Mouse (Mus musculus) hindbrain, embryonic 14.5 days (tissue): ENCODE measurements around the gene Med21. TPM values are rescaled to one million over a fixed set of nuclear protein-coding genes. Genes with fewer than 3 reads are reported as not detected.

Source experiments
- ATAC-seq: fragments of 200-750 bp; cut with Nextera tagmentation; 2 replicates; pipeline ENCODE4 v1.8.0; 2017; ENCODE audit warnings: moderate number of reproducible peaks, mild to moderate bottlenecking, moderate TSS enrichment, moderate library complexity; ENCODE audit not compliant: low FRiP score
- DNase-seq: peaks from one replicate; pipeline ENCODE4 v3.0.0-alpha.2; 2015; ENCODE audit warnings: low spot score
- H3K27ac ChIP-seq: fragments of 300-500 bp; sonication (generic); 2 replicates; pipeline ENCODE4 v1.5.1; 2014; ENCODE audit warnings: mild to moderate bottlenecking, moderate library complexity
- H3K27me3 ChIP-seq: fragments of 300-500 bp; sonication (generic); 2 replicates; pipeline ENCODE4 v1.6.1; 2014; ENCODE audit warnings: mild to moderate bottlenecking, low read length, mixed read lengths; ENCODE audit not compliant: control insufficient read depth, insufficient read depth
- H3K36me3 ChIP-seq: fragments of 300-500 bp; sonication (generic); replicated peaks from 2 replicates; pipeline ENCODE4 v1.6.1; 2014; ENCODE audit not compliant: control insufficient read depth, insufficient read depth
- H3K4me1 ChIP-seq: fragments of 300-500 bp; sonication (generic); replicated peaks from 2 replicates; pipeline ENCODE4 v1.6.1; 2014; ENCODE audit warnings: antibody characterized with exemption, low read length, mixed read lengths; ENCODE audit not compliant: control insufficient read depth, insufficient read depth
- H3K4me2 ChIP-seq: fragments of 300-500 bp; sonication (generic); replicated peaks from 2 replicates; pipeline ENCODE4 v1.6.1; 2014; ENCODE audit warnings: mild to moderate bottlenecking, moderate library complexity
- H3K4me3 ChIP-seq: fragments of 300-500 bp; sonication (generic); replicated peaks from 2 replicates; pipeline ENCODE4 v1.5.1; 2014; ENCODE audit warnings: mild to moderate bottlenecking, low read length
- H3K9ac ChIP-seq: fragments of 300-500 bp; sonication (generic); 2 replicates; pipeline ENCODE4 v1.6.1; 2014
- H3K9me3 ChIP-seq: fragments of 300-500 bp; sonication (generic); 2 replicates; pipeline ENCODE4 v1.6.1; 2016; ENCODE audit warnings: low read length; ENCODE audit not compliant: control insufficient read depth
- WGBS: fragments of 180-500 bp; shearing (Covaris S2); extraction: QIAGEN DNeasy Blood & Tissue Kit; methylation state at CpG from one replicate; pipeline ENCODE4 v1.1.7; 2014; 5-methylcytosine and 5-hydroxymethylcytosine counted together
- polyA plus RNA-seq: library from polyadenylated mRNA; unstranded; fragments of >200 nt; fragmentation: Nextera tagmentation; extraction: Ambion mirVana; gene quantifications from 2 replicates; pipeline ENCODE4 v1.2.1, GENCODE M21; 2014

Gene Med21
- polyA plus RNA-seq, 1 experiment from 2014 or later = 112 TPM

DNA sequence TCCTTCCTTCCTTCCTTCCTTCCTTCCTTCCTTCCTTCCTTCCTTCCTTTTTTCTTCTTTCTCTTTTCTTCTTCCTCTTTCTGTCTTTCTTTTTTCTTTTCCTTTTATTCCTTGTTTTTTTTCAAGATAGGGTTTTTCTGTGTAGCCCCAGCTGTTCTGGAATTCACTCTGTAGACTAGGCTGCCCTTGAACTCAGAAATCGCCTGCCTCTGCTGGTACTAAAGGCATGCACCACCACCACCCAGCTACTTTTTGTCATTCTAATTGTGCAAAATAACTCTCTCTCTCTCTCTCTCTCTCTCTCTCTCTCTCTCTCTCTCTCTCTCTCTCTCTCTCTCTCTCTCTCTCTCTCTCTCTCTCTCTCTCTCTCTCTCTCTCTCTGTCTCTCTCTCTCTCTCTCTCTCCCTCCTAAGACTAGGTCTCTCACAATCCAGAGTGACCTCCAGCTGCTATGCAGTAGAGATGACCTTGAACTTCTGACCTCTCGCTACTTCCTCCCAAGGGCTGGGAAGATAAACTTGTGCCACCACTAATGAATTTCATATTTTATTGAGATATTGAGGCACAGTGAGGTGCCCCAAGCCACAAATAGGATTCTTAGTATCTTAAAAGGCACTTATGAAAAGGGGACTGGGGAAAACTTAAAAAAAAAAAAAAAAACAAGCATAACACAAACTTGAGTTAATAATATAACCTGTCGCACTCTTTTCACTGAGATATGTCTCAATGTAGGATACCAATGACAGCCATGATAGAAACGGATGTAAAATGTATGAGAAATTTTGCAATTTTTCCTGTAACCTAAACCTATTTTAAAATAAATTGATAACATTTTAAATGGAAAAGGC is 7.4 kb upstream of the Med21 start:
- no peak overlapping the region for H3K9ac ChIP-seq
- peak overlapping the region; percentile 87; the same call in 1 of the 2 replicates for H3K27ac ChIP-seq
- no peaks in the 10 kb centered on the region for H3K27me3 ChIP-seq
- peaks cover 11% of the 10 kb centered on the region for H3K4me1 ChIP-seq
- H3K36me3 ChIP-seq = no peaks in the 10 kb centered on the region
- DNase-seq (no peak), ATAC-seq (no peak)
- 0 out of 2 replicates have a peak overlapping the region, but pooled peaks have one; percentile 82 for H3K4me2 ChIP-seq
- WGBS = 59% methylated on average over 4 of the region's 4 CpGs
- no peaks in the 10 kb centered on the region for H3K9me3 ChIP-seq
- H3K4me3 ChIP-seq = no peak overlapping the region; the same call in 1 of the 2 replicates

DNA sequence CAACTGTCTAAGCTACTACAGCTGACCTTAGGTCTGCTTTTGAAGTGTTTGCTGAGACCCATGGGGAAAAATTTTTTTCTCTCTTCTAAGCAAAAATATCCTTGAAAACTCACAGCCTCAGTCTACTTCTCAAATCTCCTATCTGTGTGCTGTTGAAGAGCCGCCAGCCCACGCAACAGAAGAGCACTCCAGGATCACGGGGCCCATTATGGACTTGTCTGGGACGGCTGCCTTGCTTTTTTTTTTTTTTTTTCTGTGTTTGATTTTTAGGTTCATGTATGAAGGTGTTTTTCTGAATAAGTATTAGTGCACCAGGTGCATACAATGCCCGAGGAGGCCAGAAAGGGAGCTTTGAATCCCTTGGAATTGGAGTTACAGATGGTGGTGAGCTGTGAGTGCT is 5.9 kb upstream of the Med21 start:
- H3K4me1 ChIP-seq = peaks cover 11% of the 10 kb centered on the region
- no peak overlapping the region for H3K27ac ChIP-seq
- no peak overlapping the region for H3K4me3 ChIP-seq
- DNase-seq (no peak), ATAC-seq (no peak)
- no peak overlapping the region for H3K9ac ChIP-seq
- H3K9me3 ChIP-seq = no peaks in the 10 kb centered on the region
- H3K27me3 ChIP-seq = no peaks in the 10 kb centered on the region
- no peaks in the 10 kb centered on the region for H3K36me3 ChIP-seq
- no peak overlapping the region for H3K4me2 ChIP-seq
- 88% methylated on average over 5 of the region's 5 CpGs for WGBS

DNA sequence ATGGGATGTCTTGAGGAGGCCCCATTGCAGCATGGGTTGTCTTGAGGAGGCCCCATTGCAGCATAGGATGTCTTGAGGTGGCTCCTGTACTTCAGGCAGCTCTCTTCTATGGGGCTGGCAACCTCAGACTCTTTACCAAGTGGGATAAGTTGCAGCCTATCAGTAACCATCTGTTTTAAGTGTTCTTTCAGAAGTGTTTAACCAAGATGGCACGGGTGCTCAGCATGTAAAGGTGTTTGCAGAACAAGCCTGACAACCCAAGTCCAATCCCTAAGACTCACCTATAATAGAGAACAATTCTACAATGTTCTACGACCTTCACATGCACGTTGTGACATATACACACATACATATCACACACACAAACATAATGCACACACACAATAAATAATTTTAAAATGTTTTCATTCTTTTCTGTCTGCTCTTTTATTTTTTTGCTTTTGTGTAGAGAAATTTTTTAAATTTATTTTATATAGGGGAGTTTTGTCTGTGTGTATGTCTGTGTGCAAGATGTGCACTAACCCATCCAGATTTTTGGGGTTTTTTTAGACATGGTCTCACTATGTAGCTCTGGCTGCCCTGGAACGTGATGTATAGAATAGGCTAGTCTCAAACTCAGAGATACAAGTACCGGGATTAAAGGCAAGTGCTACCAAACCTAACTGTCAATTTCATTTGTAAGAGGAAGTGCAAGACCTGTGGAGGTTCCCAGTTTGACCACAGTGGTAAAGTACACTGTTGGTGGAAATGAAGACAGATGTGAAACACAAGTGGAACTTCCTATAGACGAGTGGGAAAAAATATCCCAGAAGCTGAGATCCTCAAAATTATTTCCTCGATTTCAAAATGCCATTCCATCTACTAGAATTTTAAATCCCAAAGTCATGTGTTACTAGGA is 2.0 kb upstream of the Med21 start:
- no peak for ATAC-seq
- no peaks in the 10 kb centered on the region for H3K9me3 ChIP-seq
- H3K4me2 ChIP-seq = no peak overlapping the region
- no peak overlapping the region for H3K9ac ChIP-seq
- no peaks in the 10 kb centered on the region for H3K27me3 ChIP-seq
- H3K4me1 ChIP-seq = peaks cover 9% of the 10 kb centered on the region
- DNase-seq = no peak
- no peak overlapping the region for H3K27ac ChIP-seq
- 92% methylated on average over 7 of the region's 7 CpGs for WGBS
- no peaks in the 10 kb centered on the region for H3K36me3 ChIP-seq
- H3K4me3 ChIP-seq = no peak overlapping the region

DNA sequence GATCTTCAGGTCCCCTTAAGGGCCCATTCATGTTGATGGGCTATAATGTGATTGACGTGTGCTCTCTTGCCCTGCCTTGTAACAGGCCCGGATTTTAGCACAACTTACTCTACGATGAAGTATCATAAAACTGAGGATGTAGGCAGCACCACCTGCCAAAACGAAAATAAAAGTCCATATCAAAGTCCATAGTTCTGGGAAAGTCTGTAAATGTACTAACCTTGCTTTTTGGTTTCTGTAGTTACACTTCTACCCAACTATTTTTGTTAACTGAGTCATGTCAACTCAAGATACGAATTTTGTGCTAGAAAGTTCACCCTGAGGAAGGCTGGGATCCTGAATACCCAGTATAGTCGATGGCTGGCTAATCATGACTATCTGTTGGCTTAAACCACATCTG is 1.4 kb upstream of the Med21 start:
- H3K27me3 ChIP-seq = no peaks in the 10 kb centered on the region
- ATAC-seq (no peak), DNase-seq (no peak)
- 90% methylated on average over 6 of the region's 6 CpGs for WGBS
- no peaks in the 10 kb centered on the region for H3K36me3 ChIP-seq
- H3K4me1 ChIP-seq = peaks cover 9% of the 10 kb centered on the region
- H3K4me2 ChIP-seq = no peak overlapping the region
- no peak overlapping the region for H3K9ac ChIP-seq
- no peak overlapping the region for H3K4me3 ChIP-seq
- no peaks in the 10 kb centered on the region for H3K9me3 ChIP-seq
- no peak overlapping the region for H3K27ac ChIP-seq

DNA sequence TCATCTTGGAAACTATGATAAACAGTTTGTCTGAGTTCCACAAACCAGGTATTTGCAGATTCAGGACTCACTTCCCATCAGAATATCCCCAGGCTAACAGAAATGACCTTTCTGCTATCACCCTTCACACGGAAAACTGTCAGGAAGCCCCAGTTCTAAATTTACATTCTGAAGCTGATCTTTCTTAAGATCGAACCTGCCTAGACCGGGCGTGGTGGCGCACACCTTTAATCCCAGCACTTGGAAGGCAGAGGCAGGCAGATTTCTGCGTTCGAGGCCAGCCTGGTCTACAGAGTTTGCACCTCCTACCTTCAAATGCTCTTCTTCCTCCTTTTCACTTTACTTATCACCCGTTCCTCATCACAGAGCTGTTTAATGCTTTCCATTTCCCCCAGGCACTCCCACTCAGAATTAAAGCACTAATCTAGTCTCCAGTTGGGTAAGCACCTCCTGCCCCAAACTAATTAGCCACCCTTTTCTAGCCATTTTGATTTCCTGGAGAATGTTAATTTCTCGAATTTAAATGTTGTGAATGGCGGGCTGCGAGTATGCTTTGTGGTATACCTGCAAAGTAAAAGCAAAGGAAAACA is 631 bp upstream of the Med21 start:
- Histone ChIP-seq H3K27me3 (no peaks in the 10 kb centered on the region), H3K4me2 (peak overlapping the region; percentile 76), H3K4me1 (peaks cover 9% of the 10 kb centered on the region), H3K9me3 (no peaks in the 10 kb centered on the region), H3K9ac (peak overlapping the region; percentile 46; the same call in 1 of the 2 replicates), H3K4me3 (peak overlapping the region; percentile 60), H3K27ac (peak overlapping the region; percentile 39; the same call in 1 of the 2 replicates), H3K36me3 (no peaks in the 10 kb centered on the region)
- peak; percentile 48 for DNase-seq
- WGBS = 69% methylated on average over 11 of the region's 11 CpGs
- no peak for ATAC-seq

DNA sequence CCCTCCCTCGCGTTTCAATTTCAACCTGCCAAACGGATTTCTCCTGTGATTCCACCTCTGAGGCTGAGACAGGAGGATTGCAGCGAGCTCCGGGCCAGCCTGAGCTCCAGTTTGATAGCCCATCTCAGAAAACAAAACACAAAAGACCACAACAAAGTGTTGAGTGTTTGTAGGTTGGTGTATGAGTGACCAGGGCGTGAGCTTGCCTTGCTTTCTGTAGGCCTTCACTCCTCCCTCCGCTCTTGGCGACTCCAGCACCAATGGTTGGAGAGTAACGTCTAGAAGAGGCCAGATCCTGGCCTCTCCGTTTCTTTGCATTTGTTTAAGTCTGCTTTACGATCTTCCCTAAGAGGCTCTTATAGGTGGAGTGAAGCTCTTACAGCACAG is 830 bp downstream of the Med21 start:
- no peaks in the 10 kb centered on the region for H3K27me3 ChIP-seq
- no peak overlapping the region for H3K27ac ChIP-seq
- no peaks in the 10 kb centered on the region for H3K36me3 ChIP-seq
- WGBS = 41% methylated on average over 11 of the region's 11 CpGs
- peak overlapping the region; percentile 63 for H3K9ac ChIP-seq
- H3K4me2 ChIP-seq = peak overlapping the region; percentile 76
- ATAC-seq (no peak), DNase-seq (no peak)
- peaks cover 9% of the 10 kb centered on the region for H3K4me1 ChIP-seq
- H3K9me3 ChIP-seq = no peaks in the 10 kb centered on the region
- H3K4me3 ChIP-seq = peak overlapping the region; percentile 60

DNA sequence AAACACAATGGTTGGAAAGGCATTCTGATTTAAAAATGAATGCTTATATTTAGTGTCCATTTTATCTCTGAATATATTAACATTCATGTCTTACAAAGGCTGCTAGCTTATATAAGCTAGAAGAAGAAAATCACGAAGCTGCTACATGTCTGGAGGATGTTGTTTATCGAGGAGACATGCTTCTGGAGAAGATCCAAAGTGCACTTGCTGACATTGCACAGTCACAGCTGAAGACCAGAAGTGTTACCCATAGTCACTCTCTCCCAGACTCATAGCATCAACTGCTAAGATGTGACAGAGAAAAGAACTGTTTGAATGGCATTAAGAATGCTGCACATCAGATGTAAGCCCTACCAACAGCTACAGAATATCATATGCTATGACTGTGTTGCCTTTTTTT is 7.7 kb downstream of the Med21 start:
- Histone ChIP-seq H3K4me2 (no peak overlapping the region), H3K9me3 (no peaks in the 10 kb centered on the region), H3K27me3 (no peaks in the 10 kb centered on the region), H3K4me1 (no peaks in the 10 kb centered on the region), H3K36me3 (peaks cover 18% of the 10 kb centered on the region), H3K4me3 (no peak overlapping the region), H3K9ac (no peak overlapping the region), H3K27ac (no peak overlapping the region)
- DNase-seq (no peak), ATAC-seq (no peak)
- 91% methylated on average over 2 of the region's 2 CpGs for WGBS

DNA sequence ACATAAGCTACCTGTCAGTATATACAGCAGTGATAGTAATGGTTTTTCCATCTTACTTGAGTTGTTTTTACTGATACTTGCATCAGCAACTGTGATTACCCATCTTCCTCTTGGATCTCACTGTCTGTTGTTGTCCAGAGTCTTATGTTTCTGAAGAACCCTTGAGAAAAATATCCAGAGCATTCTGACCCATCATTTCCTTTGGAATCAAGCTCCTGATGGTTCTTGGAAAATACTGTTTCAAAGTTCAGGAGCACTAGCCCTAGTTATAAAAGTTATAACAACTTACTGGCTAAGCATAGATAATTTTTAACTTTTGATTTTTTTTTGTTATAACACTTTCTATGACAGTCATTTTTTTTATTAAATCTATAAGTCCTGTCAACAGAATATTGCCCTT is 9.1 kb downstream of the Med21 start:
- no peaks in the 10 kb centered on the region for H3K9me3 ChIP-seq
- H3K27me3 ChIP-seq = no peaks in the 10 kb centered on the region
- H3K27ac ChIP-seq = no peak overlapping the region
- H3K36me3 ChIP-seq = peaks cover 18% of the 10 kb centered on the region
- no peak overlapping the region for H3K4me3 ChIP-seq
- ATAC-seq (no peak), DNase-seq (no peak)
- H3K9ac ChIP-seq = no peak overlapping the region
- no peak overlapping the region for H3K4me2 ChIP-seq
- no peaks in the 10 kb centered on the region for H3K4me1 ChIP-seq

DNA sequence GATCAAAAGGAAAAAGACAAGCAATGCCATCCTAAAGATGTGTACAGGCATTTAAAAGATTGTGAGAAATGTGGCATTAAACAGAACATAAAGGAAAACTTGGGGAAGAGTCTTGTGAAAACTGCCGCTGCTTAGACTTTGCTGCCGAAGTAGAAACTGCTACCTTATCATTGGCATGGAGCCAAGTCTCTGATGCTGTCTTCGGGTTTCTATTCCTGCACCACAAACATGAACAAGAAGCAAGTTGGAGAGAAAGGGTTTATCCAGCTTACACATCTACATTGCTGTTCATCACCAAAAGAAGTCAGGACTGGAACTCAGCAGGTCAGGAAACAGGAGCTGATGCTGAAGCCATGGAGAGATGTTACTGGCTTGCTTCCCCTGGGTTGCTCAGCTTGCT is 10.8 kb downstream of the Med21 start:
- Histone ChIP-seq H3K4me1 (no peaks in the 10 kb centered on the region), H3K4me3 (no peak overlapping the region), H3K9ac (no peak overlapping the region), H3K9me3 (no peaks in the 10 kb centered on the region), H3K36me3 (peaks cover 18% of the 10 kb centered on the region), H3K4me2 (no peak overlapping the region), H3K27ac (no peak overlapping the region), H3K27me3 (no peaks in the 10 kb centered on the region)
- 87% methylated on average over 3 of the region's 3 CpGs for WGBS
- ATAC-seq = no peak
- DNase-seq = no peak
